Mouse (Mus musculus) spleen, adult 10 weeks (tissue): Measurements from ENCODE around the gene Vmn1r30. TPM values are rescaled to one million over a fixed set of nuclear protein-coding genes. Genes with fewer than 3 reads are reported as not detected.

Source experiments
- polyA plus RNA-seq: library from polyadenylated mRNA; stranded (reverse); fragments of 350-450 nt; fragmentation: Illumina TruSeq; extraction: RNeasy Lipid Tissue Mini Kit (QIAGEN cat#74804); gene quantifications from one replicate; pipeline ENCODE4 v1.2.3, GENCODE M21; 2015; ENCODE audit warnings: low replicate concordance; ENCODE audit not compliant: insufficient read depth

Vmn1r30 gene
- not detected for polyA plus RNA-seq

DNA sequence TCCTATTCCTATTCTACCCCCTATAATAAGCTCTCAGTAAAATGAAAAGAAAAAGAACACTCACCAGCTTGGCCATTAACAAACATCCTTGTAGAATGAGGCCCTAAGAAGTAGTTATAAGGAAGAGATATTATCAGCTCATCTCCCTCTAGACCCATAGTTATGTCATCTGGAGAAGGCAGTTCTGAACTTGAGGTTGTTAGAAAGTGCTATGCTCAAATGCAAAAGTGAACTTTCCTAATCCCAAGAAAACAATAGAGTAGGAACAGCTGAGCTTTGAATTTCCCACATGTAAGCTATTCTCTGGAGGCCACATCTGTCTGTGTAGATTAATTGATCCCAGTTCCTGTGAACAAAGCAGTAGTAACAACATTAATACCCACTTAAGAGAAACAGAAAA is at the start of gene Vmn1r30:
Gene Vmn1r30 (minus strand): TSS at position 101 of the 400 bp plus-strand sequence.

DNA sequence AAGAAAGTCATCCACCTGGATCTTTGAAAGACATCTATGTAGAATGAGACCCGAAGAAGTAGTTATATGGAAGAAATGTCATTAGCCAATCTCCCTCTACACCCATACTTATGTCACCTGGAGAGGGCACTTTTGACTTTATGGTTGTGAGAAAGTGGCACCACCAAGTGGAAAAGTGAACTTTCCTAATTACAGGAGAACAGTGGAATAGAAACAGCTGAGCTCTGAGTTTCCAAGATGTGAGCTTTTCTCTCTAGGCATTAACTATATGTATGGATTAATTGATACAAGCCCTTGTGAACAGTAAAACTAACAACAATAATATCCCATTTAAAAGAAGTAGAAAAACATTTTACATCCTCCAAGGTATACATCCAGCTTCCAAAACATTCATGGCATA is 32.0 kb upstream of the Vmn1r30 start, which contains the start of gene Vmn1r31:
Gene Vmn1r31 (minus strand): TSS at position 101 of the 400 bp plus-strand sequence.

Other genes with a start within 250 kb of the Vmn1r30 start
- not detected for gene Vmn1r27, start 224.6 kb downstream of the Vmn1r30 start, polyA plus RNA-seq
- not detected for gene Vmn1r28, start 181.3 kb downstream of the Vmn1r30 start, polyA plus RNA-seq
- not detected for gene Vmn1r29, start 141.8 kb downstream of the Vmn1r30 start, polyA plus RNA-seq
- not detected for gene Vmn1r31, start 31.9 kb upstream of the Vmn1r30 start, polyA plus RNA-seq
- gene Abcg2, start 141.1 kb upstream of the Vmn1r30 start, polyA plus RNA-seq: 38.2 TPM